Mouse (Mus musculus): Measurements from ENCODE around the gene Mef2a.

GRCm38 (mm10) chr7:67344443-67344842, 28.2 kb downstream of the Mef2a start:
- no peak for TF ChIP-seq CTCF (conservative IDR thresholded peaks at IDR 0.05; ENCODE audit: insufficient read depth, insufficient read length, low read depth, low read length)
- TF ChIP-seq POLR2A (IDR thresholded peaks at IDR 0.05; ENCODE audit: low read depth, low read length) = no peak
